Mouse (Mus musculus): ENCODE results near the gene Ccdc134.

- TF ChIP-seq CTCF (IDR thresholded peaks at IDR 0.05 in 2 of 3, conservative IDR thresholded peaks at IDR 0.05 in 1 of 3; ENCODE audit: control insufficient read depth in 1 of 3, insufficient read depth in 1 of 3, low read depth in 2 of 3, low read length in 3 of 3, poor library complexity in 1 of 3, severe bottlenecking in 1 of 3) = no peak
- no peak for TF ChIP-seq SIN3A (IDR thresholded peaks at IDR 0.05; ENCODE audit: low read length)
- TF ChIP-seq ZNF384 (IDR thresholded peaks at IDR 0.05; ENCODE audit: low read depth, low read length) = no peak
- TF ChIP-seq GATA1 (IDR thresholded peaks at IDR 0.05; ENCODE audit: low read depth, low read length) = no peak
- no peak for TF ChIP-seq TAL1 (IDR thresholded peaks at IDR 0.05; ENCODE audit: low read length)
- TF ChIP-seq USF2 (IDR thresholded peaks at IDR 0.05; ENCODE audit: borderline replicate concordance in 1 of 2, insufficient read depth in 1 of 2, low read depth in 1 of 2, low read length in 2 of 2) = no peak
- no peak for TF ChIP-seq USF1 (IDR thresholded peaks at IDR 0.05; ENCODE audit: low read depth, low read length)
- no peak for TF ChIP-seq KAT2A (conservative IDR thresholded peaks at IDR 0.05; ENCODE audit: low read depth, low read length)
- no peak for TF ChIP-seq POLR2A (IDR thresholded peaks at IDR 0.05; ENCODE audit: control insufficient read depth in 1 of 2, insufficient read depth in 1 of 2, low read depth in 1 of 2, low read length in 2 of 2, poor library complexity in 1 of 2)
- no peak for TF ChIP-seq SMC3 (IDR thresholded peaks at IDR 0.05; ENCODE audit: low read depth, low read length)
- TF ChIP-seq MAFK (IDR thresholded peaks at IDR 0.05; ENCODE audit: borderline replicate concordance, low read depth, low read length) = no peak
- no peak for TF ChIP-seq RAD21 (IDR thresholded peaks at IDR 0.05; ENCODE audit: low read depth, low read length)
- TF ChIP-seq POLR2AphosphoS2 (IDR thresholded peaks at IDR 0.05; ENCODE audit: low read length) = no peak
- TF ChIP-seq TCF12 (IDR thresholded peaks at IDR 0.05; ENCODE audit: low read depth, low read length) = no peak
Measured at GRCm38 (mm10) chr15:82166240-82167100, 38.7 kb downstream of the Ccdc134 start.
